Mouse (Mus musculus): ENCODE results near the gene Gps2. TPM values are rescaled to one million over a fixed set of nuclear protein-coding genes. Genes with fewer than 3 reads are reported as not detected.

The Gps2 gene
- total and polyA plus RNA-seq, 3 experiments, result 78.0 to 113 TPM; not detected in 1

DNA sequence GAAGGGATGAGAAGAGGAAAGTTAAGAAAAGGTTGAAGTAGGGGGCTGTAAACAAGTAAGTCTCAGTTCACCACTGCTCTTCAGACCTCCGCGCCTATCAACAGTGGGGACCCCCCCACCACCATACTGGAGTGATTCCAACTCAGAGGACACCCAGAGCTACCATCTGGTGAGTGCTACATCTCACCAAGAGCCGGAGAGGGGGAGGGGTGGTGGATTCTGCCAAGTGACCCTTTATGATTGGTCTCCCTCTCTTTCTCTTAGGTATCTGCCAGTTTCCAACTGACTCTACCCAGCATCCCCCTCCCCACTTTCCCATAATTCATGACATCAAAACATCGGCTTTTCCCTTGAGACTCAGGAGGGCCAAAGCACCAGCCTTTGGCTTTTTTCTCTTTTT, 27.3 kb downstream of the Gps2 start:
- no peak overlapping the region for H3K4me3 ChIP-seq (ENCODE audit: control insufficient read depth in 1 of 2, insufficient read depth in 1 of 2, low read depth in 2 of 2, low read length in 2 of 2)
- no peak overlapping the region for H3K9ac ChIP-seq (ENCODE audit: control insufficient read depth, low read depth, low read length, poor library complexity, severe bottlenecking)
- no peak overlapping the region for H3K27ac ChIP-seq (ENCODE audit: control insufficient read depth, low read depth, low read length)
- H3K79me2 ChIP-seq (ENCODE audit: control insufficient read depth, insufficient read depth, low read length, poor library complexity), result no peaks in the 10 kb centered on the region
- no peak for TF ChIP-seq GATA1 (IDR thresholded peaks at IDR 0.05; ENCODE audit: low read depth, low read length)
- TF ChIP-seq GABPA (IDR thresholded peaks at IDR 0.05; ENCODE audit: low read depth, low read length), result no peak
- no peak for TF ChIP-seq POLR2AphosphoS5 (IDR thresholded peaks at IDR 0.05; ENCODE audit: borderline replicate concordance, low read depth, low read length)
- TF ChIP-seq KAT2A (conservative IDR thresholded peaks at IDR 0.05; ENCODE audit: low read depth, low read length), result no peak
- no peak for TF ChIP-seq ZMIZ1 (IDR thresholded peaks at IDR 0.05; ENCODE audit: low read depth, low read length)
- TF ChIP-seq TAL1 (IDR thresholded peaks at IDR 0.05; ENCODE audit: low read length), result no peak
- TF ChIP-seq RCOR1 (IDR thresholded peaks at IDR 0.05; ENCODE audit: low read depth, low read length), result no peak
- no peak for TF ChIP-seq CHD1 (IDR thresholded peaks at IDR 0.05; ENCODE audit: low read depth, low read length)
- TF ChIP-seq MAFK (IDR thresholded peaks at IDR 0.05; ENCODE audit: borderline replicate concordance, low read depth, low read length), result no peak
- no peak for TF ChIP-seq USF1 (IDR thresholded peaks at IDR 0.05; ENCODE audit: low read depth, low read length)
- no peak for TF ChIP-seq MEF2A (IDR thresholded peaks at IDR 0.05; ENCODE audit: extremely low read depth, insufficient replicate concordance, low read depth, low read length, poor library complexity, severe bottlenecking)
- TF ChIP-seq CTCF (IDR thresholded peaks at IDR 0.05 in 2 of 3, conservative IDR thresholded peaks at IDR 0.05 in 1 of 3; ENCODE audit: control insufficient read depth in 1 of 3, insufficient read depth in 1 of 3, low read depth in 2 of 3, low read length in 3 of 3, poor library complexity in 1 of 3, severe bottlenecking in 1 of 3), result no peak
- TF ChIP-seq SMC3 (IDR thresholded peaks at IDR 0.05; ENCODE audit: low read depth, low read length), result no peak
- TF ChIP-seq MYB (IDR thresholded peaks at IDR 0.05; ENCODE audit: low read depth, low read length), result no peak
- no peak for TF ChIP-seq USF2 (IDR thresholded peaks at IDR 0.05; ENCODE audit: borderline replicate concordance in 1 of 2, insufficient read depth in 1 of 2, low read depth in 1 of 2, low read length in 2 of 2)
- TF ChIP-seq POLR2AphosphoS2 (IDR thresholded peaks at IDR 0.05; ENCODE audit: low read length), result no peak
- no peak for TF ChIP-seq ZKSCAN1 (IDR thresholded peaks at IDR 0.05; ENCODE audit: low read depth, low read length)
- TF ChIP-seq NRF1 (IDR thresholded peaks at IDR 0.05; ENCODE audit: insufficient read depth, low read depth, low read length, poor library complexity, severe bottlenecking), result no peak
- TF ChIP-seq ETS1 (IDR thresholded peaks at IDR 0.05; ENCODE audit: low read depth, low read length), result no peak
- TF ChIP-seq BHLHE40 (IDR thresholded peaks at IDR 0.05; ENCODE audit: borderline replicate concordance, low read depth, low read length), result no peak
- peaks cover 10 to 14% of the 10 kb centered on the region in 2 experiments for H3K27me3 ChIP-seq (ENCODE audit: control insufficient read depth in 1 of 2, insufficient read depth in 2 of 2, low read length in 2 of 2)
- H3K36me3 ChIP-seq (ENCODE audit: control insufficient read depth in 1 of 2, insufficient read depth in 2 of 2, low read length in 2 of 2), result no peaks in the 10 kb centered on the region
- no peaks in the 10 kb centered on the region for H3K4me1 ChIP-seq (ENCODE audit: control insufficient read depth in 1 of 2, insufficient read depth in 2 of 2, low read length in 2 of 2)
- H3K9me3 ChIP-seq (replicated peaks; ENCODE audit: insufficient read depth, low read length), result no peaks in the 10 kb centered on the region
- DNase-seq (ENCODE audit: low read depth, low spot score), result no peak

- Histone ChIP-seq H3K27ac (ENCODE audit: control insufficient read depth, low read depth, low read length) (no peak overlapping the region), H3K9me3 (replicated peaks; ENCODE audit: insufficient read depth, low read length) (no peaks in the 10 kb centered on the region), H3K9ac (ENCODE audit: control insufficient read depth, low read depth, low read length, poor library complexity, severe bottlenecking) (no peak overlapping the region), H3K36me3 (ENCODE audit: control insufficient read depth in 1 of 2, insufficient read depth in 2 of 2, low read length in 2 of 2) (no peaks in the 10 kb centered on the region; a peak in 1 of 4 replicates), H3K27me3 (ENCODE audit: control insufficient read depth in 1 of 2, insufficient read depth in 2 of 2, low read length in 2 of 2) (peaks cover 8 to 14% of the 10 kb centered on the region in 2 experiments), H3K4me3 (ENCODE audit: control insufficient read depth in 1 of 2, insufficient read depth in 1 of 2, low read depth in 2 of 2, low read length in 2 of 2) (no peak overlapping the region), H3K4me1 (ENCODE audit: control insufficient read depth in 1 of 2, insufficient read depth in 2 of 2, low read length in 2 of 2) (peaks cover 0 to 11% of the 10 kb centered on the region in 2 experiments; a peak in 2 of 4 replicates), H3K79me2 (ENCODE audit: control insufficient read depth, insufficient read depth, low read length, poor library complexity) (no peaks in the 10 kb centered on the region)
- no peak for TF ChIP-seq SMC3 (IDR thresholded peaks at IDR 0.05; ENCODE audit: low read depth, low read length)
- no peak for TF ChIP-seq USF1 (IDR thresholded peaks at IDR 0.05; ENCODE audit: low read depth, low read length)
- DNase-seq (ENCODE audit: low read depth, low spot score), result no peak
Observed at GRCm38 (mm10) chr11:69945216-69945615, 31.5 kb downstream of the Gps2 start.

Data from MEL (cell line).